Mouse (Mus musculus) CH12.LX (cell line): ENCODE data around the gene Cdsn. TPM values are rescaled to one million over a fixed set of nuclear protein-coding genes. Genes with fewer than 3 reads are reported as not detected.

Source experiments
- DNase-seq: peaks from one replicate; pipeline ENCODE4 v3.0.0-alpha.2; 2013; ENCODE audit errors: extremely low read depth
- H3K27ac ChIP-seq: 2 replicates; pipeline ENCODE4 v1.5.1; 2012; ENCODE audit warnings: low read depth, mild to moderate bottlenecking, control low read depth, moderate library complexity; ENCODE audit not compliant: insufficient read depth
- H3K27me3 ChIP-seq: replicated peaks from 2 replicates; pipeline ENCODE3; 2012; ENCODE audit warnings: inconsistent platforms
- H3K36me3 ChIP-seq, 2 experiments: replicated peaks in 1 of 2; 2 replicates each; pipeline versions ENCODE3 to v1.6.1; 2012; ENCODE audit warnings: inconsistent platforms in 1 of 2, low read length in 1 of 2, mild to moderate bottlenecking in 1 of 2, mixed read lengths in 1 of 2, moderate library complexity in 1 of 2; ENCODE audit not compliant: control insufficient read depth in 1 of 2, insufficient read depth in 1 of 2
- H3K4me1 ChIP-seq, 2 experiments: 2 replicates each; pipeline ENCODE4 v1.6.1; 2012; ENCODE audit warnings: inconsistent platforms in 1 of 2, moderate library complexity in 1 of 2; ENCODE audit not compliant: insufficient read depth in 2 of 2, control insufficient read depth in 1 of 2
- H3K4me2 ChIP-seq: 2 replicates; pipeline ENCODE4 v1.6.1; 2012; ENCODE audit warnings: low read depth, mild to moderate bottlenecking, control low read depth; ENCODE audit not compliant: poor library complexity, insufficient read depth, severe bottlenecking
- H3K4me3 ChIP-seq, 3 experiments: fragments of 150-350 bp in 1 of 3; sonication (generic) in 1 of 3; replicated peaks in 1 of 3; 2 replicates each; pipeline versions ENCODE3 to v1.5.1; 2011 to 2012; ENCODE audit warnings: low read depth in 2 of 3, low read length in 2 of 3, mild to moderate bottlenecking in 2 of 3, moderate library complexity in 2 of 3, control low read depth in 1 of 3, improper control_type of control experiment in 1 of 3, inconsistent platforms in 1 of 3, mixed read lengths in 1 of 3; ENCODE audit not compliant: poor library complexity in 1 of 3
- H3K79me2 ChIP-seq: replicated peaks from 2 replicates; pipeline ENCODE4 v1.6.1; 2012; ENCODE audit warnings: mild to moderate bottlenecking, moderate library complexity; ENCODE audit not compliant: control insufficient read depth, poor library complexity, insufficient read depth, severe bottlenecking; ENCODE audit errors: extremely low read depth
- H3K9ac ChIP-seq: 2 replicates; pipeline ENCODE4 v1.6.1; 2012; ENCODE audit warnings: low read depth, mild to moderate bottlenecking, control low read depth, moderate library complexity; ENCODE audit not compliant: insufficient read depth
- H3K9me3 ChIP-seq: replicated peaks from 2 replicates; pipeline ENCODE3; 2012; ENCODE audit warnings: low read length, inconsistent platforms, mixed read lengths
- BHLHE40 ChIP-seq: IDR thresholded peaks from 2 replicates; pipeline ENCODE4 v1.6.1; 2011; ENCODE audit warnings: mild to moderate bottlenecking, low read depth, low read length, improper control_type of control experiment
- CHD1 ChIP-seq: IDR thresholded peaks from 2 replicates; pipeline ENCODE4 v1.6.1; 2012; ENCODE audit warnings: low read depth, low read length, improper control_type of control experiment, inconsistent platforms
- E2F4 ChIP-seq: IDR thresholded peaks from 2 replicates; pipeline ENCODE4 v1.6.1; 2011; ENCODE audit warnings: low read depth, low read length, improper control_type of control experiment; ENCODE audit not compliant: insufficient replicate concordance
- ELF1 ChIP-seq: IDR thresholded peaks from 2 replicates; pipeline ENCODE4 v1.6.1; 2014; ENCODE audit warnings: low read depth, mild to moderate bottlenecking, inconsistent platforms, low read length, improper control_type of control experiment
- HCFC1 ChIP-seq: IDR thresholded peaks from 2 replicates; pipeline ENCODE4 v1.6.1; 2012; ENCODE audit warnings: low read depth, mild to moderate bottlenecking, inconsistent platforms, low read length, improper control_type of control experiment
- IRF4 ChIP-seq: IDR thresholded peaks from 2 replicates; pipeline ENCODE4 v1.6.1; 2014; ENCODE audit warnings: low read depth, mild to moderate bottlenecking, inconsistent platforms, low read length, improper control_type of control experiment
- MAFK ChIP-seq: IDR thresholded peaks from 2 replicates; pipeline ENCODE4 v1.6.1; 2011; ENCODE audit warnings: low read length, improper control_type of control experiment; ENCODE audit not compliant: insufficient replicate concordance
- MAX ChIP-seq: IDR thresholded peaks from 2 replicates; pipeline ENCODE4 v1.6.1; 2011; ENCODE audit warnings: low read length, improper control_type of control experiment
- MAZ ChIP-seq: IDR thresholded peaks from 2 replicates; pipeline ENCODE4 v1.6.1; 2012; ENCODE audit warnings: low read depth, mild to moderate bottlenecking, inconsistent platforms, low read length, improper control_type of control experiment, moderate library complexity
- MEF2A ChIP-seq: IDR thresholded peaks from 2 replicates; pipeline ENCODE4 v1.6.1; 2014; ENCODE audit warnings: low read depth, mild to moderate bottlenecking, inconsistent platforms, low read length, improper control_type of control experiment, borderline replicate concordance
- MYC ChIP-seq: IDR thresholded peaks from 2 replicates; pipeline ENCODE4 v1.6.1; 2011; ENCODE audit warnings: low read depth, mild to moderate bottlenecking, improper control_type of control experiment, low read length
- NRF1 ChIP-seq: IDR thresholded peaks from 2 replicates; pipeline ENCODE4 v1.6.1; 2014; ENCODE audit warnings: low read depth, mild to moderate bottlenecking, inconsistent platforms, low read length, improper control_type of control experiment, moderate library complexity
- PAX5 ChIP-seq: IDR thresholded peaks from 2 replicates; pipeline ENCODE4 v1.6.1; 2012; ENCODE audit warnings: low read length, inconsistent platforms, mixed read lengths
- SIN3A ChIP-seq: IDR thresholded peaks from 2 replicates; pipeline ENCODE4 v1.6.1; 2012; ENCODE audit warnings: low read length, improper control_type of control experiment, inconsistent platforms
- SMC3 ChIP-seq: IDR thresholded peaks from 2 replicates; pipeline ENCODE4 v1.6.1; 2011; ENCODE audit warnings: low read depth, low read length, improper control_type of control experiment
- UBTF ChIP-seq: IDR thresholded peaks from 2 replicates; pipeline ENCODE4 v1.6.1; 2012; ENCODE audit warnings: low read depth, mild to moderate bottlenecking, inconsistent platforms, low read length, improper control_type of control experiment, moderate library complexity
- USF1 ChIP-seq: IDR thresholded peaks from 2 replicates; pipeline ENCODE4 v1.6.1; 2014; ENCODE audit warnings: low read depth, mild to moderate bottlenecking, inconsistent platforms, low read length, improper control_type of control experiment
- ZC3H11A ChIP-seq: IDR thresholded peaks from 2 replicates; pipeline ENCODE4 v1.6.1; 2012; ENCODE audit warnings: low read depth, mild to moderate bottlenecking, inconsistent platforms, low read length, improper control_type of control experiment
- ZMIZ1 ChIP-seq: IDR thresholded peaks from 2 replicates; pipeline ENCODE4 v1.6.1; 2012; ENCODE audit warnings: low read depth, mild to moderate bottlenecking, inconsistent platforms, low read length, improper control_type of control experiment
- ZNF384 ChIP-seq: IDR thresholded peaks from 2 replicates; pipeline ENCODE4 v1.6.1; 2012; ENCODE audit warnings: low read depth, low read length, improper control_type of control experiment, inconsistent platforms
- dilution Hi-C: fragments of 300-500 bp; cut with MboI; formaldehyde crosslinking; loops from 2 replicates; pipeline ENCODE4 v1.14.3; 2020; ENCODE audit warnings: low sequenced_read_pairs; ENCODE audit not compliant: extremely low pct_unique_long_range_greater_than_20kb, extremely low pct_ligation_motif_present
- in situ Hi-C: fragments of 300-500 bp; cut with MboI; formaldehyde crosslinking; loops from 3 replicates; pipeline ENCODE4 v1.14.3; 2019; ENCODE audit warnings: low sequenced_read_pairs, low pct_ligation_motif_present, low pct_unique_long_range_greater_than_20kb, mixed read lengths
- polyA plus RNA-seq: library from polyadenylated mRNA; unstranded; fragments of >175 nt; gene quantifications from 2 replicates; pipeline ENCODE4 v1.2.1, GENCODE M21; 2012; ENCODE audit warnings: low read depth; ENCODE audit not compliant: insufficient read length
- total RNA-seq, 2 experiments: library from RNA; depleted of rRNA; stranded (reverse); fragments of 300-350 nt in 1 of 2; fragments of >200 nt in 1 of 2; gene quantifications; 2 replicates each; pipeline ENCODE4 v1.2.3; 2012 to 2014

Gene Cdsn
- total and polyA plus RNA-seq, 3 experiments, result 0.17 to 1.4 (median 0.76) TPM

DNA sequence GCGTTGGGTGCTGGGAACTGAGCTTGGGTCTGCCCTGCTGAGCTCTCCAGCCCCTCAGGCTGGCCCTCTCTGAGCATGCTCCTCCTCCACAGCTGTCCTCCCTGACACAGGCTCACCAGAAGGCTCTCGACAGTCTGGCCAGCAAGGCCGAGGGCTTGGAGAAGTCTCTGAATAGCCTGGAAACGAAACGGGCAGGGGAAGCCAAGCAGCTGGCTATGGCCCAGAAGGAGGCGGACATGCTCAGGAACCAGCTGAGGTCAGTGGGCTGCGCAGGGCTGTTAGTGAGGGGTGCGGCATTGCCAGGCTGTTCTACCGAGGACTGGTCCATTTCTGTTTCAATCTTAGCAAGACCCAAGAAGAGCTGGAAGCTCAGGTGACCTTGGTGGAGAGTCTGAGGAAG, 27.6 kb upstream of the Cdsn start:
- no peak for TF ChIP-seq USF1
- TF ChIP-seq ZC3H11A, result no peak
- TF ChIP-seq IRF4, result no peak
- TF ChIP-seq HCFC1, result no peak
- no peak for TF ChIP-seq PAX5
- no peak for TF ChIP-seq E2F4
- TF ChIP-seq MEF2A, result no peak
- no peak for TF ChIP-seq MAZ
- H3K79me2 ChIP-seq, result no peaks in the 10 kb centered on the region

GRCm38 (mm10) chr17:35526644-35527043, 25.3 kb upstream of the Cdsn start:
- in situ Hi-C loops, result no loop called here
- Histone ChIP-seq H3K27me3 (no peaks in the 10 kb centered on the region), H3K4me1 (no peaks in the 10 kb centered on the region), H3K9me3 (no peaks in the 10 kb centered on the region), H3K36me3 (peaks cover 42 to 88% of the 10 kb centered on the region in 2 experiments), H3K9ac (no peak overlapping the region), H3K4me3 (no peak overlapping the region), H3K79me2 (no peaks in the 10 kb centered on the region), H3K27ac (no peak overlapping the region), H3K4me2 (no peak overlapping the region)
- no peak for DNase-seq
- dilution Hi-C loops, result no loop called here
- no peak for TF ChIP-seq SMC3
- TF ChIP-seq CHD1, result no peak
- no peak for TF ChIP-seq ELF1
- TF ChIP-seq SIN3A, result no peak
- no peak for TF ChIP-seq MYC
- TF ChIP-seq NRF1, result no peak
- TF ChIP-seq ZMIZ1, result no peak
- no peak for TF ChIP-seq PAX5
- no peak for TF ChIP-seq MAX
- TF ChIP-seq BHLHE40, result no peak
- no peak for TF ChIP-seq ZNF384
- TF ChIP-seq UBTF, result no peak
- no peak for TF ChIP-seq MAFK

More for the DNA sequence above, 27.6 kb upstream of the Cdsn start:
- dilution Hi-C loops, result no loop called here
- Histone ChIP-seq H3K4me3 (no peak overlapping the region), H3K4me1 (peaks cover 0 to 6% of the 10 kb centered on the region in 2 experiments; a peak in 2 of 4 replicates), H3K36me3 (peaks cover 40 to 80% of the 10 kb centered on the region in 2 experiments), H3K9ac (no peak overlapping the region), H3K9me3 (no peaks in the 10 kb centered on the region), H3K27ac (no peak overlapping the region), H3K4me2 (no peak overlapping the region), H3K27me3 (no peaks in the 10 kb centered on the region)
- DNase-seq, result no peak
- in situ Hi-C loops, result no loop called here
